Mouse (Mus musculus) gastrocnemius, adult 2 months (tissue): ENCODE data around the gene Mrpl42. TPM values are rescaled to one million over a fixed set of nuclear protein-coding genes. Genes with fewer than 3 reads are reported as not detected.

ENCODE experiments used
- DNase-seq: peaks from one replicate; pipeline ENCODE4 v3.0.0; 2022
- H3K27ac ChIP-seq: fragments of 200-600 bp; 2 replicates; pipeline ENCODE4 v1.8.1; 2022; ENCODE audit warnings: mild to moderate bottlenecking
- H3K4me3 ChIP-seq: fragments of 200-600 bp; 2 replicates; pipeline ENCODE4 v1.8.1; 2022; ENCODE audit warnings: mild to moderate bottlenecking, moderate library complexity
- CTCF ChIP-seq: fragments of 200-600 bp; IDR thresholded peaks from 2 replicates; pipeline ENCODE4 v1.8.1; 2022; ENCODE audit warnings: antibody characterized with exemption, mild to moderate bottlenecking, moderate library complexity
- intact Hi-C: fragments of 180-260 bp; cut with DNase I; formaldehyde crosslinking; loops from one replicate; pipeline ENCODE4 v1.15.1; 2025
- total RNA-seq, 2 experiments: library from RNA; stranded (reverse); gene quantifications; 2 replicates each; pipeline ENCODE4 v1.2.3; 2021

Gene Mrpl42
- total RNA-seq, 2 experiments from 2014 or later, result 307 to 392 TPM

DNA sequence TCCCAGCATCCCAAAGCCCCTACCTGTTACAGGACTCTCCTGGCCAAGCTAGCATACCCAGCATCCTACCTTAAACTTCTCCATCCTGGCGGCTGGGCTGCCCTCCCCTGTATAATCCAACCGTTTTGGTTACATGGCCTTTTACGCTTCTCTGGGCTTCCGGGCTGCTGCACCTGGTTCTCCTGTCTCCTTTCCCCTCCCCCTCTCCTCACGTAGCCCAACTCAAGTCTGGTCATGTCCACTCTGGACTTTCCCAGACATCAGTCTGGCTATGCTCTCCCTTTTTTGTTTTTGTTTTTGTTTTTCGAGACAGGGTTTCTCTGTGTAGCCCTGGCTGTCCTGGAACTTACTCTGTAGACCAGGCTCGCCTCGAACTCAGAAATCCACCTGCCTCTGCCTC is 10.9 kb upstream of the Mrpl42 start:
- H3K27ac ChIP-seq, result no peak overlapping the region
- DNase-seq, result no peak
- intact Hi-C loops, result no loop called here
- no peak overlapping the region for H3K4me3 ChIP-seq
- no peak for TF ChIP-seq CTCF

DNA sequence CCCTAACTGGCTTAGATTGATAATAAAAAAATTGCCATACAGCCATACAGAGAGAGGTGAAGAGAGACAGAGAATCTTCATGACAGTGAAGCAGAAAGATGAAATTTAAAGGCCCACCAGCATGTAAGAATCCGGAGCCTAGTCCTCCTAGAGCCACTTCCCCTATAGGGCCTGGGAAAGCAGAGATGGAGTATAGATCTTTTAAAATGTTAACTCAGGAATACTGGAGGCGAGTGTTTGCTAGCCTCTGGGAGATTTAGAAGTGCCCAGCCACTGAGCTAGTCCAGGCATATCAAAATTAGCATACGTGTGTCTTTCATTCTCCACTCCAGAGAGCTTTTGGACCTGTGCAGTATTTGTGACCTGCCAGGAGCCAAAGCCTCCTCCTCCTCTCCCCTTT is 7.5 kb upstream of the Mrpl42 start:
- Histone ChIP-seq H3K4me3 (no peak overlapping the region), H3K27ac (peak overlapping the region; percentile 24; the same call in 1 of the 2 replicates)
- no peak for DNase-seq
- intact Hi-C loops, result no loop called here
- TF ChIP-seq CTCF, result no peak

DNA sequence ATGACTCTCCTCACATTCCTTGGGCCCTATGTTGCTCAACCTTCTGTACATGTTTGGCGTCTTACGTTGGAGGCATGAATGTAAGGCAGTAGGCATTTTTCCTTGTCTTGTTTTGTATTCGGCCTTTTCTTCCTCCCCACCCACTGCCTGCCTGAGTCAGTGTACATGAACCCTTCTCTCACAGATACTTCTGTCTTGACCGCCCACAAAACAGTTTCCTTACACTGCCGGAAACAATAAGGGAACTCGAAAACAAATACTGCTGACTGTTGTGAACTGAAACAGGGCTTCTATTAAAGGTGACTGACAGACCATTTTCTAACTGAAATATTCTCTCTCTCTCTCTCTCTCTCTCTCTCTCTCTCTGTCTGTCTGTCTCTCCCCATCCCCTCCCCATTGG is 7.1 kb upstream of the Mrpl42 start:
- H3K4me3 ChIP-seq, result no peak overlapping the region
- no peak for TF ChIP-seq CTCF
- no peak for DNase-seq
- H3K27ac ChIP-seq, result peak overlapping the region; percentile 61
- intact Hi-C loops, result no loop called here

DNA sequence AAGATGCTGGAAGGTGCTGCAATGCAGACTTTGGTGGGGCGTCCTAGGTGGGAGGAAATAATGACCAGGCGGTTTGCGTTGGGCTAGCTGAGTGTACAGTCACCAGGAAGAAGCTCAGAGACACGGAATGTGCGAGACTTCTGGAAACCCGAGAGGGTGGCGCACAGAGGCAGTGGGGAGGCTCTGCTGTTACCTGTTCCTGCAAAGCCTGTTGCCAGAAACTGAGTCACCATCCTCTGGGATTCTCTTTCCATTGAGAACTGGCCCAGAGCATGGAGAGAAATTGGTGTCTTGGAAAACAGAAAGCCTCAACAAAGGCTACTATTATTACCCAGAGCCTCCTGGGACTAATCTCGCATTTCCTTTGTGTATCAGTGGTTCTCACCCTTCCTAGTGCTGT is 6.4 kb upstream of the Mrpl42 start:
- Histone ChIP-seq H3K4me3 (no peak overlapping the region), H3K27ac (peak overlapping the region; percentile 61)
- no peak for DNase-seq
- no peak for TF ChIP-seq CTCF
- intact Hi-C loops, result no loop called here

DNA sequence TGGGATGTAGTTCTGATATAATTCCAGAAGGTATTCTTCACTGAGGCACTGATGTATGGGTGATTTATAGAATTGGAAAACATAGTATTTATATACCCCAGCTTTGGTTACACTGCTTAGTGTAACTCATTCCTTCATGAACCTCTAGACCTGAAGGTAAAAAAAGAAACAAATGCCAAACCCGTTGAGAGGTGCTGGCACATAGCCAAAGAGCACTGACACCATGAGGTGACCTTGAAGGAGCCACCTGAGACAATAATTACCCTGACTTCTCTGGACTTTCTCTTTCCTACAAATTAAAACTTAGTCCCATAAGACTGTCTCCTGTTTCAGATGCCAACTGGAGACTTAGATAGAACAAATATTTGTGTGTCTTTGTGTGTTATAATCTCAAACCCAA is 2.6 kb upstream of the Mrpl42 start:
- DNase-seq, result no peak
- no peak overlapping the region for H3K27ac ChIP-seq
- H3K4me3 ChIP-seq, result no peak overlapping the region
- no peak for TF ChIP-seq CTCF
- intact Hi-C loops, result no loop called here

DNA sequence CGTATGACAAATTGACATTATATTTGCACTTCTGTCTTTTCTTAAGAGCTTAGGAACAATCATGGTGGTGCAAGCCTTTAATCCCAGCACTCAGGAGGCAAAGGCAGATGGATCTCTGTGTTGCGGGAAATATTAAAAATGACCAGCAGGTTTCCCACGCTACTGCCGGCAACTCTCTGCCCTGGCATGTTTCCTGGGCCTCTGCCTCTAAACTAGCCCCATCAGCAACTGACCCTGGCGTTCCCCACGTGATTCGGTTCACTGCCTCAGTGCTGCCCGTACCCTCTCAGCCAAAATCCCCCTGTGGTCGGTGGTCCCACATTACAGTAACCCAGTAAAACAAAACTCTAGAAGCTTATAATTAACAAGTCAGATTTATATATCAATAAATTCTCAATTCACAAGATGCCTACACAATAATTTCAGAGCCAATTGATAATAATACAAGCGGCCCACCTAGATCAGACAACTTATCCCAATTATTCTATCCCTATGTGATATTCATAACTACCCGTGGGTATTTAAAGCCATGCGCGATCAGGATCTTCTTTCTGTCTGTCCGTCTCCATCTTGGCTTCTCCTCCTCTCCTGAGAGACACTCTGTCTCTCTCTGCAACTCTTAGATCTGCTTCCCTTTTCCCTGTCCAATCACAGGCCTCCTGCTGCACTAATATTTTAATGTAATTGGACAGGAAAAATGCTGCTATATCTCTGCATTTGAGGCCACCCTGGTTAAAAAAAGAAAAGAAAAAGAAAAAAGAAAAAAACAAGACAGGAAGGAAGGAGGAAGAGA is 1.9 kb upstream of the Mrpl42 start:
- intact Hi-C loops, result no loop called here
- Histone ChIP-seq H3K27ac (no peak overlapping the region), H3K4me3 (no peak overlapping the region)
- TF ChIP-seq CTCF, result no peak
- no peak for DNase-seq

DNA sequence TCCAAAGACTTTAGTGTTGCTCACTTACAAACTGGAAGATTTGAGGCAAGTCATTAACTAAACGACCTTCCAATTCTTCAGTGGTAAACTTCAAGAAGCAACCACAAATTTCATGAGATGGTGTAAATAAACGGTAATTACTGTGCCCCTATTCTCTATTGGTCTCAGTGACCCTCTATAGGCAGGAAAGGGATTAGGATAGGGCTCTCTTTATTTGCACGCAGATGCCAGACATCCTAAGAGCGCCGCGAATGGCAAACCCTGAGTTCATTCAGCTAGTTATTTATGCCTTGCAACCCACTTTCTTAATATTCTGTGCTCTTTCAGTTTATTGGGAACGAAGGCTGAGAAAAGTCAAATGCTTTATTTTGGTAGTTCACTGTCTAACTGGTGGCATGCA is 707 bp downstream of the Mrpl42 start:
- H3K27ac ChIP-seq, result peak overlapping the region; percentile 95
- peak overlapping the region; percentile 80 for H3K4me3 ChIP-seq
- TF ChIP-seq CTCF, result no peak
- intact Hi-C loops, result no loop called here
- no peak for DNase-seq

DNA sequence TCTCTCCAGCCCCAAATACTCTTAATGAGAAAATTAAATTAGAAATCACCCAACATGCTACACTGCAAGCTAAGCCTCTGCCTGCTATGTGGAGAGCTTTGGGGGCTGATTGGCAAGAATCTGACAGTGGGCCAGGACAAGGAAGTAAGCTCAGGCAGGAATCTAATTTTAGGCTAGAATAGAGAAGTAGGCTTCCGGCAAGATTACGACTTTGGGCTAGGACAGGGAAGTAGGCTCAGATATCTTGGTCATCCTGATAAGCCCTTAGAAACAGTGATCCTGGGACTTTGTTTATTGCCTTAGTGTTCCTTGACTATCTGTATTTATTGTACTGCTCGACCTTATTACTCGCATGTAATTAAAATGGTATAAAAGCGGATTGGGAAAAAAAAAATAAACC is 7.5 kb downstream of the Mrpl42 start:
- intact Hi-C loops, result no loop called here
- DNase-seq, result no peak
- H3K4me3 ChIP-seq, result no peak overlapping the region
- H3K27ac ChIP-seq, result no peak overlapping the region
- no peak for TF ChIP-seq CTCF

DNA sequence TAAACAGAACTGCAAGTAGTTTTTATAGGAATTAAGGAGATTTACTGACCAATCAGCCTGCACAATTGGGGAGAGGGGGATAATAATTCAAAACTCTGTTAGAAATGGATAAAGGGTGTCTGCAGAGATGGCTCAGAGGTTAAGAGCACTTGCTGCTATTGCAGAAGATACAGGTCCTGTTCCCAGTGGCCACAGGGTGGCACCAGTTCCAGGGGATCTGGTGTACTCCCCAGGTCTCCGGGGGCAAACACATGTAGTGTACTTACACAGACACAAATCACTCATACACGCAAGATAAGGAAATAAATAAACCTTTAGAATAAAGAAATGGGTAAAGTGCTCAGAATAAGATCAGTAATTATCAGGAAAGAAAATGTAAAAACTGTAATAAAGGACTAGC is 12.1 kb downstream of the Mrpl42 start:
- H3K4me3 ChIP-seq, result no peak overlapping the region
- no peak overlapping the region for H3K27ac ChIP-seq
- peak; percentile 71 for TF ChIP-seq CTCF
- DNase-seq, result peak; percentile 71
- intact Hi-C loops, result loop anchor here (2.0 to 10.0 kb wide), 2 partner anchors 405 to 545 kb away; no protein-coding TSS in a partner anchor

DNA sequence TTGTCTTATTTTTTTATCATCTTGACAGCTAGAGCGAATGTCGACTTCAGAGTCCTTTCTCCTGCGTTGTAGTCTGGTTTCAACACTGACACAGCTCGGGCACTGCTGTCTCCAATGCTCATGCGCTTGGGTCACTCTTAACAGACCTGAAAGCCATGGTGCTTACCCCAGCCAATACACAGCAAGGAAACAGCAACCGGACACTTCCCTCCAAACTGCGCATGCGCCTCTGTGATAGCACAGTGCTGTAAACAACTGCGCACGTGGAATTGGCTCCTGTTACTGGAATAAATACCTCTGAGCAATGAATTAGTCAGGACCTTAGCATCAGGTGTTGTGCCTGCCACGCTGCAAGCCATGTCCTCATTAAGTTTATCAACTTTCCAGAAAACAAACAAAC is 24.2 kb downstream of the Mrpl42 start:
- H3K27ac ChIP-seq, result no peak overlapping the region
- no peak for DNase-seq
- intact Hi-C loops, result loop anchor here (2.0 to 5.0 kb wide), 2 partner anchors 59 to 375 kb away; no protein-coding TSS in a partner anchor
- H3K4me3 ChIP-seq, result no peak overlapping the region
- no peak for TF ChIP-seq CTCF

DNA sequence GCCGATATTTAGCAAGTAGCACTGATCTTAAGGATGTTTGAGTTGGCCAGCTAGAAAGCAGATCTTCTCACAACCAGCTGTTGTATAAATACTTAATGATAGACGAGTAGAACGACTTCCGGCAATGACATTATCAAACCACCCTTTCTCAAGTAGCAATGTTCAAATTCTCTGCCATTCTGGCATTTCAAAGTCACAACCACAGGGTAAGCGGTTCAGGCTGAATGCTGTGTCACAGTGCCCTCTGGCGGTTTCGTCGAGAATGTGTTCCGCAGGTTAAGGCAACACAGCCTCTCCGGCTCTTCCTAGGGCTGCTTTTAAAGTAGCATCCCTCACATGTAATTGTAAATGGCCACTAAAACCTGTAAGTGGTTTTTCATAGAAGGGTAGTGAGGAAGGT is 25.8 kb downstream of the Mrpl42 start:
- Histone ChIP-seq H3K4me3 (no peak overlapping the region), H3K27ac (no peak overlapping the region)
- peak; percentile 96 for TF ChIP-seq CTCF
- DNase-seq, result peak; percentile 89
- intact Hi-C loops, result loop anchor here (1.0 to 5.0 kb wide), 4 partner anchors 57 to 485 kb away; no protein-coding TSS in a partner anchor

DNA sequence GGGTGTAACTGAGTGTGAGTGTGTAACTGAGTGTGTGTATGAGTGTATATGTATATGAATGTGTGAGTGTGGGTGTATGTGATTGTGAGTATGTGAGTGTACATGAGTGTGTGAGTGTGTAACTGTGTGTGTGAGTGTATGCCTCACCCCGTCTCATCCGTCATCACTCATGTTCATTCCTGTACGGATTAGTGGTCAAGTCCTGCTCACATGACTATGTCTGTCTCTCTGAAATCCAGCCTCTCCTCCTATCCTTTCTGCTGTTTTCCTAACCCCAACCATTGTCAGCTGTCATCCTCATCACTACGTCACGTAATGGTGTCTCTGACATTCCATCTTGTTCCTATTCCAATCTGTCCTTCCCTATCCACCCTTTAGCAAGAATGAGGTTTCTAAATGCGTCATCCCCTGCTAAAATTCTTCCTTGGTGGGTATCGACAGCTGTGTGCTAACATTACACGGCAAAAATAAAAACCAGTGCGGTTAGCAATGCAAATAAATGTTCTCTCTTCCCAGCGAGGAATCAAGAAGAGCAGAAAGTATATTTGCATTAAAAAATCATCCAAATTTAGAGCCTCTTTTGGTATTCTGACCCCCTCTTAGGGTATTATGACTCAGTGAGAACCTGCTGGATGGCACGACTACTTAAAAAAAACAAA is 29.7 kb downstream of the Mrpl42 start:
- no peak for TF ChIP-seq CTCF
- intact Hi-C loops, result no loop called here
- Histone ChIP-seq H3K27ac (no peak overlapping the region), H3K4me3 (no peak overlapping the region)
- no peak for DNase-seq

DNA sequence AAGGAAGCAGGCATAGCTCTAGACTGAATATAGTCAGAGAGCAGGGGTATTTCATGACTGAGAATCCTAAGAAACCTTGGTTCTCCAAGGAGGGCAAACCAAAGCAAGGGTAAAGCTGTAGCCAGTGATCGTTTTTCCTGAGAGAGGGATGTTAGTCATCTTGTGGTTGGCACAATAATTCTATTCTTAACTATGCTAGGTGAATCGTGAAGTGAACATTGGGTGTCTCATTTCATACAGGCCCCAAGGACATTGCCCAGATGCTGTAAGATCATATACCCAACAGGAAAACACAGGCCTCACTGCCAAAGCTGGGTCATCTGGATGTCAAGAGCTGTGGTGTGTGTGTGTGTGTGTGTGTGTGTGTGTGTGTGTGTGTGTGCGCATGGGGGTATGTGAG is 30.6 kb downstream of the Mrpl42 start:
- no peak overlapping the region for H3K4me3 ChIP-seq
- TF ChIP-seq CTCF, result no peak
- no peak overlapping the region for H3K27ac ChIP-seq
- intact Hi-C loops, result no loop called here
- DNase-seq, result no peak
